Mouse (Mus musculus) kidney, adult 18-20 months (tissue): ENCODE measurements around the gene Stac3.

Experiments
- DNase-seq: peaks from one replicate; pipeline ENCODE4 v3.0.0; 2021

The Stac3 gene

GRCm38 (mm10) chr10:127509837-127510701 lies 8.6 kb downstream of the Stac3 start:
- DNase-seq = no peak

- DNase-seq = no peak
Observed at GRCm38 (mm10) chr10:127510895-127511617, 9.6 kb downstream of the Stac3 start.

GRCm38 (mm10) chr10:127511634-127512306 lies 10.3 kb downstream of the Stac3 start:
- DNase-seq = no peak

- no peak for DNase-seq
Observed at GRCm38 (mm10) chr10:127512307-127512666, 10.8 kb downstream of the Stac3 start.

- DNase-seq = peak; percentile 98
Observed at GRCm38 (mm10) chr10:127512813-127513212, 11.3 kb downstream of the Stac3 start.

GRCm38 (mm10) chr10:127513501-127514091 lies 12.1 kb downstream of the Stac3 start:
- DNase-seq = no peak

- no peak for DNase-seq
Observed at GRCm38 (mm10) chr10:127514111-127514698, 12.7 kb downstream of the Stac3 start.

- DNase-seq = no peak
Observed at GRCm38 (mm10) chr10:127514764-127515163, 13.3 kb downstream of the Stac3 start, which contains the start of gene Ndufa4l2. TSS of gene Ndufa4l2 (plus strand) at chr10:127514967.

GRCm38 (mm10) chr10:127515271-127515982 lies 13.9 kb downstream of the Stac3 start:
- DNase-seq = no peak

- DNase-seq = no peak
Observed at GRCm38 (mm10) chr10:127515983-127516459, 14.5 kb downstream of the Stac3 start.

- DNase-seq = no peak
Observed at GRCm38 (mm10) chr10:127516576-127517260, 15.2 kb downstream of the Stac3 start.

GRCm38 (mm10) chr10:127517941-127518340 lies 16.5 kb downstream of the Stac3 start:
- no peak for DNase-seq

- DNase-seq = no peak
Observed at GRCm38 (mm10) chr10:127519041-127519701, 17.7 kb downstream of the Stac3 start.

- DNase-seq = no peak
Observed at GRCm38 (mm10) chr10:127519903-127520713, 18.6 kb downstream of the Stac3 start.

GRCm38 (mm10) chr10:127520714-127521357 lies 19.4 kb downstream of the Stac3 start:
- DNase-seq = peak; percentile 62

- DNase-seq = no peak
Observed at GRCm38 (mm10) chr10:127521611-127522080, 20.2 kb downstream of the Stac3 start.

- peak; percentile 86 for DNase-seq
Observed at GRCm38 (mm10) chr10:127522088-127522581, 20.6 kb downstream of the Stac3 start, which contains the start of gene Shmt2. TSS of gene Shmt2 (minus strand) at chr10:127522444.

- DNase-seq = no peak
Observed at GRCm38 (mm10) chr10:127524646-127525255, 23.3 kb downstream of the Stac3 start.
